Mouse (Mus musculus) embryonic facial prominence, embryonic 14.5 days (tissue): Measurements from ENCODE around the gene Psma6. TPM values are rescaled to one million over a fixed set of nuclear protein-coding genes. Genes with fewer than 3 reads are reported as not detected.

Source experiments
- ATAC-seq: fragments of 200-750 bp; cut with Nextera tagmentation; 2 replicates; pipeline ENCODE4 v1.8.0; 2017; ENCODE audit warnings: low read depth, moderate number of reproducible peaks, moderate TSS enrichment
- DNase-seq: peaks from one replicate; pipeline ENCODE4 v3.0.0-alpha.2; 2015; ENCODE audit warnings: low spot score
- H3K27ac ChIP-seq: fragments of 300-500 bp; sonication (generic); replicated peaks from 2 replicates; pipeline ENCODE4 v1.5.1; 2014; ENCODE audit warnings: low read depth, mild to moderate bottlenecking, low read length, moderate library complexity
- H3K27me3 ChIP-seq: fragments of 300-500 bp; sonication (generic); replicated peaks from 2 replicates; pipeline ENCODE4 v1.6.1; 2014; ENCODE audit warnings: low read length; ENCODE audit not compliant: control insufficient read depth, insufficient read depth
- H3K36me3 ChIP-seq: fragments of 300-500 bp; sonication (generic); 2 replicates; pipeline ENCODE4 v1.6.1; 2014; ENCODE audit warnings: low read length, mixed read lengths; ENCODE audit not compliant: control insufficient read depth, insufficient read depth
- H3K4me1 ChIP-seq: fragments of 300-500 bp; sonication (generic); 2 replicates; pipeline ENCODE4 v1.6.1; 2014; ENCODE audit warnings: antibody characterized with exemption, low read length; ENCODE audit not compliant: control insufficient read depth, insufficient read depth
- H3K4me2 ChIP-seq: fragments of 300-500 bp; sonication (generic); 2 replicates; pipeline ENCODE4 v1.6.1; 2014; ENCODE audit warnings: low read depth, mild to moderate bottlenecking, low read length, moderate library complexity, mixed read lengths
- H3K4me3 ChIP-seq: fragments of 300-500 bp; sonication (generic); 2 replicates; pipeline ENCODE4 v1.5.1; 2014; ENCODE audit warnings: low read depth, mild to moderate bottlenecking, low read length
- H3K9ac ChIP-seq: fragments of 300-500 bp; sonication (generic); 2 replicates; pipeline ENCODE4 v1.6.1; 2014; ENCODE audit warnings: low read depth, mild to moderate bottlenecking, low read length, moderate library complexity, mixed read lengths
- H3K9me3 ChIP-seq: fragments of 300-500 bp; sonication (generic); 2 replicates; pipeline ENCODE4 v1.6.1; 2016; ENCODE audit warnings: low read length; ENCODE audit not compliant: control insufficient read depth
- WGBS: fragments of 180-500 bp; shearing (Covaris S2); extraction: QIAGEN DNeasy Blood & Tissue Kit; methylation state at CpG from one replicate; pipeline ENCODE4 v1.1.7; 2014; 5-methylcytosine and 5-hydroxymethylcytosine counted together
- polyA plus RNA-seq: library from polyadenylated mRNA; unstranded; fragments of >200 nt; fragmentation: Nextera tagmentation; extraction: Ambion mirVana; gene quantifications from 2 replicates; pipeline ENCODE4 v1.2.1, GENCODE M21; 2014

Psma6 gene
- polyA plus RNA-seq, 1 experiment from 2014 or later: 404 TPM

DNA sequence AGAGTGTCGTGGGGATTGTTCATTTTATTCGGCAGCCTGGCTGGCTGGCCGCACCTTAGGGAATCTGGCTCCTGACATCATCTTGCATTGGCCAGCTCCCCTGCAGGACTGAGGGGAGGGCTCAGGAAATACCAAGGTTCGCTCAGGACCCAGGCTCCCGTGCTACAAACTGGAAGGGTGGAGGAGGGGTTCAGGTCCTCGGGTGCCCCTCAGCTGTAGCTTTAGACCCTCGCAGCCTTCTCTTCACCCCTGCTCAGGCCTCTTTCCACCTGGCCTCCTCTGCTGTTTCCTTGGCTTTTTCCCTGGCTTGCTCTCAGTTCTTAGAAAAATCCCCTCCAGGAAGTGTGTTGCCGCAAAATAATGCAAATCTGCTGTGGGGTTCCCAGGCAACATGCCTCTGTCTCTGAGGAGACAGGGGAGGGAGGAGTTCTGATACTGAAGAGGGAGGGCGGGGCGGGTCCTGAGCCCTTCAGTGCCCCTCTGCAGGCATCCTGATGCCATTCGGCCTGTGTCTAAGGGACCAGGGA lies 54.7 kb downstream of the Psma6 start:
- no peaks in the 10 kb centered on the region for H3K36me3 ChIP-seq
- peaks cover 41% of the 10 kb centered on the region for H3K4me1 ChIP-seq
- peak overlapping the region; percentile 48 for H3K4me2 ChIP-seq
- H3K27ac ChIP-seq: peak overlapping the region; percentile 80
- WGBS: 14% methylated on average over 11 of the region's 11 CpGs
- ATAC-seq (peak; percentile 28; the same call in 1 of the 2 replicates), DNase-seq (peak; percentile 85)
- peak overlapping the region; percentile 16 for H3K4me3 ChIP-seq
- H3K27me3 ChIP-seq: no peaks in the 10 kb centered on the region
- H3K9me3 ChIP-seq: no peaks in the 10 kb centered on the region
- peak overlapping the region; percentile 42 for H3K9ac ChIP-seq

DNA sequence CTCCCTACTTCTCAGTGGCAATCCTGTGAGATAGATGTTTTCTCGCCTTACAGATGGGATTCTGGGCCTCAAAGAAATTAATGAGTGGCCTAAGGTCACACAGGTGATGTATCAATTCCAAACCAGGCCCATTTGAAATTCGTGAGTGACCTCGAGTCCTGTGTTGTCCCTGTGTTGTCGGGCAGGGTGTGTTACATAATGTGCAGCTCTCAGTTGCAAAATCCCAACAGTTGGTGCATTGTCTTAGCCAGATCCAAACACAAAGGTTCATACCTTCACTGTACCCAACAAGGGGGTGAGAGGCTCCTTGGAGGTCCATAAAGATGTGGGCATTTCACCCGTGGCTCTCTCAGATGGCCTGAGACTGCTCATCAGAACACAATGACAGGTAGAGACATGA lies 56.4 kb downstream of the Psma6 start:
- 70% methylated on average over 5 of the region's 5 CpGs for WGBS
- H3K4me1 ChIP-seq: peaks cover 44% of the 10 kb centered on the region
- H3K4me2 ChIP-seq: no peak overlapping the region
- no peaks in the 10 kb centered on the region for H3K27me3 ChIP-seq
- no peaks in the 10 kb centered on the region for H3K9me3 ChIP-seq
- no peak overlapping the region for H3K9ac ChIP-seq
- no peaks in the 10 kb centered on the region for H3K36me3 ChIP-seq
- H3K4me3 ChIP-seq: no peak overlapping the region
- no peak for ATAC-seq
- no peak overlapping the region for H3K27ac ChIP-seq
- no peak for DNase-seq

GRCm38 (mm10) chr12:55442245-55442644 lies 58.2 kb downstream of the Psma6 start:
- H3K27ac ChIP-seq: no peak overlapping the region
- no peak for DNase-seq
- H3K4me2 ChIP-seq: no peak overlapping the region
- no peak overlapping the region for H3K4me3 ChIP-seq
- 96% methylated on average over 1 of the region's 1 CpGs for WGBS
- H3K9ac ChIP-seq: no peak overlapping the region
- H3K9me3 ChIP-seq: no peaks in the 10 kb centered on the region
- H3K4me1 ChIP-seq: peaks cover 52% of the 10 kb centered on the region
- no peaks in the 10 kb centered on the region for H3K27me3 ChIP-seq
- H3K36me3 ChIP-seq: no peaks in the 10 kb centered on the region
- no peak for ATAC-seq

GRCm38 (mm10) chr12:55442861-55443850 lies 59.1 kb downstream of the Psma6 start:
- Histone ChIP-seq H3K4me3 (no peak overlapping the region), H3K9me3 (no peaks in the 10 kb centered on the region), H3K27ac (peak overlapping the region; percentile 72), H3K9ac (no peak overlapping the region), H3K4me2 (no peak overlapping the region), H3K4me1 (peaks cover 48% of the 10 kb centered on the region), H3K36me3 (no peaks in the 10 kb centered on the region), H3K27me3 (no peaks in the 10 kb centered on the region)
- 53% methylated on average over 9 of the region's 9 CpGs for WGBS
- DNase-seq (peak; percentile 89), ATAC-seq (peak; percentile 53)

DNA sequence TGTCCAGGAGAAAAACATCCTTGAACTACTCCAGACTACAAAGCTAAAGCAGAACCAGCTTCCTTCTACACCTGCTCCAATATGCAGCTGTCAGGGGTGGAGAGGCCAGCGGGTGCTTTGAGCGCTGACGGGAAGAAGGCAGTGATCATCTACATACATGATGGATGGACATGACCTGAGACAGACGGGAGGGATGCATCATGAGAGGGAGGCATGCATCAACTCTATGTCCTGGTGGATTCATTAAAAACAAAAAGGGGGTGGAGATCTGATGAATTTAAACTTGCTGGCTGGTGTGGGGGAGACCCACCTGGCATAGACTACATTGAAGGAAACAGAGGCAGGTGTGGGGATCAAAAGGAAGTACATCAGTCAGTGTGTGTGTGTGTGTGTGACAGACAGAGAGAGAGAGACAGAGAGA lies 60.0 kb downstream of the Psma6 start:
- Histone ChIP-seq H3K9me3 (no peaks in the 10 kb centered on the region), H3K27ac (no peak overlapping the region), H3K4me3 (no peak overlapping the region), H3K27me3 (no peaks in the 10 kb centered on the region), H3K4me2 (no peak overlapping the region), H3K4me1 (peaks cover 39% of the 10 kb centered on the region), H3K36me3 (no peaks in the 10 kb centered on the region), H3K9ac (no peak overlapping the region)
- 76% methylated on average over 4 of the region's 4 CpGs for WGBS
- DNase-seq (no peak), ATAC-seq (no peak)

- DNase-seq (no peak), ATAC-seq (no peak)
- no peaks in the 10 kb centered on the region for H3K27me3 ChIP-seq
- no peak overlapping the region for H3K27ac ChIP-seq
- no peak overlapping the region for H3K4me2 ChIP-seq
- no peak overlapping the region for H3K9ac ChIP-seq
- H3K36me3 ChIP-seq: no peaks in the 10 kb centered on the region
- peaks cover 40% of the 10 kb centered on the region for H3K4me1 ChIP-seq
- no peaks in the 10 kb centered on the region for H3K9me3 ChIP-seq
- H3K4me3 ChIP-seq: no peak overlapping the region
- 65% methylated on average over 4 of the region's 4 CpGs for WGBS
These were observed 61.6 kb downstream of the Psma6 start for GRCm38 (mm10) chr12:55445583-55445982.

GRCm38 (mm10) chr12:55446366-55446745 lies 62.3 kb downstream of the Psma6 start:
- no peak overlapping the region for H3K4me2 ChIP-seq

GRCm38 (mm10) chr12:55446746-55447395 lies 62.8 kb downstream of the Psma6 start:
- DNase-seq: peak; percentile 91
- H3K4me2 ChIP-seq: no peak overlapping the region
- H3K36me3 ChIP-seq: no peaks in the 10 kb centered on the region
- H3K4me1 ChIP-seq: peaks cover 40% of the 10 kb centered on the region
- H3K27ac ChIP-seq: peak overlapping the region; percentile 75
- peak; percentile 85 for ATAC-seq
- no peaks in the 10 kb centered on the region for H3K9me3 ChIP-seq
- no peaks in the 10 kb centered on the region for H3K27me3 ChIP-seq
- no peak overlapping the region for H3K4me3 ChIP-seq
- H3K9ac ChIP-seq: peak overlapping the region; percentile 17; the same call in 1 of the 2 replicates
- 12% methylated on average over 13 of the region's 13 CpGs for WGBS

More at GRCm38 (mm10) chr12:55446366-55446745, 62.3 kb downstream of the Psma6 start:
- Histone ChIP-seq H3K4me3 (no peak overlapping the region), H3K4me1 (peaks cover 40% of the 10 kb centered on the region), H3K36me3 (no peaks in the 10 kb centered on the region), H3K27ac (peak overlapping the region; percentile 75), H3K9me3 (no peaks in the 10 kb centered on the region), H3K27me3 (no peaks in the 10 kb centered on the region), H3K9ac (no peak overlapping the region)
- WGBS: 81% methylated on average over 4 of the region's 4 CpGs
- no peak for ATAC-seq
- no peak for DNase-seq
